Mouse (Mus musculus) mesoderm, embryonic 11.5 days (tissue): Measurements from ENCODE around the gene Fbxl20.
"Not testable (repeated sequence)": the region's sequence is repeated elsewhere in the genome, so short reads cannot be mapped to it uniquely, and the experiment has no call there.

Experiments
- DNase-seq: peaks from one replicate; pipeline ENCODE4 v3.0.0-alpha.2; 2012; ENCODE audit warnings: low read depth, low spot score

Fbxl20 gene

GRCm38 (mm10) chr11:98149786-98150624 is at the start of gene Fbxl20:
TSS of gene Fbxl20 (minus strand) at chr11:98150403.
- DNase-seq, result peak; percentile 97

DNA sequence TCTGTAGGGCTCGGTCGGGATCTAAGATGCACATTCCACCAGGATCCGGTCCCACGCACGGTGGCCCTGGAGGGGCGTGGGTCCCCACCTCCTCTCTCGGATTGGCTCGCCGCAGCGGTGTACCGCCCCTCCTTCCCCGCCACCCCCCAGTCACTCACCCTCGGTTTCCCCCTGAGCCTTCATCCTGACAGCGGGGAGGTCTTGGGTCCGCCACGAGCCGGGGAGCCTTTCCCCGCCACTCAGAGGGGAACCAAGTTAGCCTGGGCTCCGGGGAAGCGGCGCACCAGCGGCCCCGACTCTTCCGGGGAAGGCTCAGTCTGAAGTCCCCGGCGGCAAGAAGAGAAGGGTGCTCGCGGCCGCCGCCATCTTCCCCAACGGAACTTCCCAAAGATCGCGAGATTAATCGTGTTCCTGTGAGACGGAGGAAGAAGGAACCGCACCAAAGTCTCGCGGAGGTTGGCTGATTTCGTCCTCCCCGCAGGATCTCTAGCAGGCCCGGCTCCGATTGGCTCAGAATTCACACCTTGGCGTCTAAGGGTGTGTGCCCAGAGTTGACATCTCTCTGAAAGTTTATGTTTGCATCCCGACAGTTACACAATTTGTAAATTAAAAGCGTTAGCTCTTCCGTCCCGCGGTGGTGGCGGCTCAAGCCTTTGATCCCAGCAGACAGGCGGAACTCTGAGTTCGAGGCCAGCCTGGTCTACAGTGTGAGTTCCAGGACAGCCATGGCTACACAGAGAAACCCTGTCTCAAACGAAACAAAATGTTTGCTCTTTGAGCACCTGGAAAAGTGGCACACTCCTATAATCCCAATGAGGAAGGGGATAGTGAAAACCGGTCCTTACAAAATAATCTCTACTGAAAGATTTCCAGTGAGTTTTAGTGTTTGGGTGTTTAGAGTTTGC is 43.0 kb upstream of the Fbxl20 start, which contains the start of gene Med1:
Gene Med1 (minus strand): TSS at position 393 of the 905 bp plus-strand sequence.
- DNase-seq, result peak; percentile 98

DNA sequence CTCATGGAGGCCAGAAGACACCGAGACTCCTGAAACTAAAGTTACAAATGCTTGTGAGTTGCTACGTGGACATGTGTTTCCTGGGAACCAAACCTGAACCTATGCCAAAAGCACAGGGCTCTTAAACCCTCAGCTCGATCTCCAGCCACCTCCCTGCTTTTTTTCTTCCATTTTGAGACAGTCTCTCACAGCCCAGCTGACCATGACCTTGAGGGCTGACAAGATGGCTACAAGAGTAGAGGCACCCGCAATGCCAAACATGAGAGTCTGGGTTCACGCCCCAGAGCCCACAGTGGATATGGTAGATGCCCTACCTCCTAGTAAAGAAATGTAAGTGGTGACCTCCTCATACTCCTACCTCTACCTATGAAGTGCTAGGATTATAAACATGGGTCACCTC is 40.6 kb upstream of the Fbxl20 start:
- no peak for DNase-seq

DNA sequence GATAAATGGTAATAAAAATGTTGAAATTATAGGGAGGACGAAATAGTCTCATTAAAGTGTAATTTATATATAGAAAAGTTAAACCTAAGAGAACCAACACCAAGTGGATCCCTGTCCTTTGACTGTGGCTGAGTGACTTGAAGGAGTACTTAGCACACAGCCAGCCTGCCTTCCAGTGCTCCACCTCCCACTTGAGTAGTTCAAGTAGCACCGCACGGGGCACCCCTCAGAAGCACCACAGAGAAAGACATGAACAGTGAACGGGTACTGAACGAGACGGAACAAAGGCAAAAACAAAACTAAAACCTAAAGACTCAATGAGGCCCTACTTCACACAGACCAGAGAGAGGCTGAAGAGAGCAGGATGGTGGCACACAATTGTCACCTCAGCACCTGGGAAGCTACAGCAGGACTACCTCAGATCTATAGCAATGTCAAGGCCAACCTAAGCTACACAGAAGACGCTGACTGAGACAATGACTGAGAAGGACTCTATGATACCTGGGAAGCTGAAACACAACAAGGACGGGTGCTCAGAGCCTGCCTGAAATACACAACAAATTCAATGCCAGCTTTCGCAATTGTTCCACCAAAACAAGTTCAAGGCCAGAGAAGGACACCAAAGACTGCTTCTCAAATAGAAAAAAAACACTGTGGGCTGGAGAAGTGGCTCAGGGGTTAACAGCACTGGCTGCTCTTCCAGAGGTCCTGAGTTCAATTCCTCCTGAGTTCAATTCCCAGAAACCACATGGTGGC is 37.6 kb upstream of the Fbxl20 start:
- DNase-seq, result no peak

GRCm38 (mm10) chr11:98182149-98182548 is 31.9 kb upstream of the Fbxl20 start:
- DNase-seq, result not testable (repeated sequence)

DNA sequence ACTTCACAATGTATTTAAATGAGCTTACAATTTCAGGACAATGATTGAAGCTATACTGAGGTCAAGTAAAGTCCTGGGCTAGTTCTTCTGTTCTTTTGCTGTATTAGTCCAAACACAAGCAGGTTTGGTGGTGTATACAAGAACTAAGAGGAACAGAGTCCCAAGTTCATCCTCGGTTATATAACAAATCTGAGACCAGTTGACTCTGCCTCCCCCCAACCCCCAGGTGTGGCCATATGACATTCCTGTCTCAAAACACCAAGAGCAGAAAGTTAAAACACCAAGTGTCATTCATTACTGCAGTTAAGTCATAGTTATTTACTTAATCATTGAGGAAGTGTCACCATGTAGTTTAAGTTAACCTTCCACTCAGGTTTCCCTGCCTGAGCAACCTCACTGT is 18.2 kb upstream of the Fbxl20 start:
- no peak for DNase-seq

- DNase-seq, result no peak
These were observed 4.9 kb upstream of the Fbxl20 start for GRCm38 (mm10) chr11:98155094-98155493.

- no peak for DNase-seq
These were observed 488 bp upstream of the Fbxl20 start for GRCm38 (mm10) chr11:98150625-98151156.

- peak; percentile 94 for DNase-seq
These were observed 876 bp downstream of the Fbxl20 start for GRCm38 (mm10) chr11:98149304-98149750.

DNA sequence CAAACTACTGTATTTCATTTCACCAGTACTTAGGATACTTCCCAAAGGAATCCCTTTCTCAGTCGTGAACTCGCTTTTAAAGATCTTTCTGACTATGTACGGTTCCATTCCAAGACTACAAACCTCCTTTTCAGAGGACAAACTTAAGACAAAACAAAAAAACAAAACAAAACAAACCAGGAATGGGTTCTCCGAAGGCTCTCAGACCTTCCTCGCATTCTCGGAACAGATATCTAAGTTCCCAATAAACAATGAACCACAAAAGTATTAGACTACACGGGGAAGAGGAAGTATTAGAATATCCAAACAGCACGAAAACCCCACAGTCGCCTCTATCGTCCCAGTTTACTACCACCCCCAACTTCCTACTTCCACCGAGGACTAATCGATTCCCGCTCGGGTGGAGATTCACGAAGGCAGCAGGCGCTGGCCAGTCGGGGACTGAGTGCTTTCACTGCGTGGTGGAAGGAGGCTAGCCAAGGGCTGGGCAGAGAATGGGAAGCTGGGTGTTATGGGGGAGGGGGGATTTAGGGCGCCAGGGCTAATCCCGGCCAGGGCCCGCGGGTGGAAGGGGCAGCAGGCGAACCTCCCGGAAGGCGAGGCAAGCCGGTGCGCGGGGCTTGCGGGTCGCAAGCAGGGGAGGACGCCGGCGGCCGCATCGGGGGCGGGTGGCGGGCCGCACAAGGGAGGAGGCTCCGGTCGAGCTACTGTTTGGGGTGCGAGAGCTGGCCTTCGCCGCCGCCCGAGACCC is 1.5 kb downstream of the Fbxl20 start:
- peak; percentile 50 for DNase-seq

- no peak for DNase-seq
These were observed 4.3 kb downstream of the Fbxl20 start for GRCm38 (mm10) chr11:98145856-98146255.

DNA sequence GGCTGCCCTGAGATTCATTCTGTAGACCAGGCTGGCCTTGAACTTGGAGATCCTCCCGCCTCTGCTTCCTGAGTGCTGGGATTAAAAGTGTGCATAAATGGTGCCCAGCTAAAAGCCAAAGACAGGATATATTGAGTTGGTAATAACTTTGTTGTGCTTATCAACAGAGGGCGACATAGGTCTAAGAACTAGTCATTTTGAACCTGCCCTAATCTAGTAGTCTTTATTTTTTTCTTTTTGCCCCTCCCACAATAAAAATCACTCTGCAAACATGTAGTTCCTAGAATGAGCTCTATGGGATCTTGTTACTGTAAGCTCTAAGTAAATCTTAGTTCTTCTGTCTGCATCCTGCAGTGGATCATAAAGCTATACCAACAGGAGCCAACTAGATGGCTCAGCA is 7.7 kb downstream of the Fbxl20 start:
- DNase-seq, result no peak

DNA sequence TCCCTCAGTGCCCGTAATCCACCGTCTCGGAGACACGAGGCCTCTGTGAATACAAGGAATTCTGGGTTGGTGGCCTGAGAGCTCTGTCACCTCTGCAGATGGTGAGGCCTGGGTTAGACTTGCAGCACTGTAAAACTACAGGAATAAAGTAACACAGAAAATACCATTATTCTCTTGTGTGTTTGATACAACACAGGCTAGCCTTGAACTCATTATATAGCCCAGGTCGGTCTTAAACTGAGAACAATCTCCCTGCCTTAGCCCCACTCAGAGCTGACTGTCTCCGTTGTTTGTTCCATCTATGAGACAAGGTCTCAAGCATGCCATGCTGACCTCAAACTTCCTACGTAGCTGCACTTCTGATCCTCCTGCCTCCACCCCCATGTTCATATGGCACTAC is 11.3 kb downstream of the Fbxl20 start:
- DNase-seq, result no peak

DNA sequence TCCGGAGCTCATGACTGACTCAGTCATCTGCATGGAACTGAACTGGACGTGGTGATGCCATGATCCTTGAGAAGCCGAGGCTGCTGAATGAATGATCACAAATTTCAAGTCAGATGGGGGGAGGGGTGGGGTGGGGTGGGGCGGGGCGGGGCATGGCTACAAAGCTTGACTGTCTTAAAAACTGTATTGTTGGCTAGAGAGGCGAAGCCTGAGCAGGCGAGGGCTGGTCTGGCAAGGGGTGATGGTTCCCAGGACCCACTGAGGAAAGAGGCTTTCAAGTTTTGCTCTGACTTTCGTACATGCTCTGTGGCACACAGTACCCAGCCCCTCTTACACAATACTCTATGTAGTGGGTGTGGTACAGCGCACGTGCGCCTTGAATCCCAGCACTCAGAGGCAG is 12.4 kb downstream of the Fbxl20 start:
- DNase-seq, result no peak

DNA sequence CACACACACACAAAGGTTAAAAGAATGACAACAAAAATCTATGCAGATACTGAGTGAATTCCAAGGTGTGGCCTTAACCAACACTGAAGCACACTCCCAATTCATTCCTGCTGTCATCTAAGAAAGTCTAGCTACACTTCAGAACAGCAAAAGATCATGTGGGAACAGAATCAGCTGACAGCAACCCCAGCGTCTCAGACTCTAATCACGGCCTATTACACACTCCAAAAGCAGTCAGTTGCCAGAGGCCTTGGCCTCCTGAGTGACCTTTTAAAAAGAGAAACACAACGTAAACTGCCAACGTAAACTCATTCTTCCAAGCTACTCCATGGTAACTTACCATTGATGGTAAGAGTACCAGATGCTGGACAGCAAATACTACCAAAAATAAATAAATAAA is 15.3 kb downstream of the Fbxl20 start:
- DNase-seq, result no peak

DNA sequence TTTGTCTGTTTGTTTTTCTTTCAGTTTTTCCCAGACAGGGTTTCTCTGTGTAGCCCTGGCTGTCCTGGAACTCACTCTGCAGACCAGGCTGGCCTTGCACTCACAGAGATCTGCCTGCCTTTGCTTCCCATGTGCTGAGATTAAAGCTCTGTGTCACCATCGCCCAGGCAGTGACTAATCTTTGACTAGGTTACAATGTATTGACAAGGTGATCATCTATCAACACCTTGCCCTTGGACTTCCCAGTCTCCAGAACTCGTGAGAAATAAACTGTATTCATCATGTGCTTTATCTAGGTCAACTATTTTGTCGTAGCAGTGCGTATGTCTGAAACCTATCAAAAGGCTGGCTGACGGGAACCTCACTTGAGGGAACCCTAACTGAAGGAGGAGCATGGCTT is 26.8 kb downstream of the Fbxl20 start:
- no peak for DNase-seq

DNA sequence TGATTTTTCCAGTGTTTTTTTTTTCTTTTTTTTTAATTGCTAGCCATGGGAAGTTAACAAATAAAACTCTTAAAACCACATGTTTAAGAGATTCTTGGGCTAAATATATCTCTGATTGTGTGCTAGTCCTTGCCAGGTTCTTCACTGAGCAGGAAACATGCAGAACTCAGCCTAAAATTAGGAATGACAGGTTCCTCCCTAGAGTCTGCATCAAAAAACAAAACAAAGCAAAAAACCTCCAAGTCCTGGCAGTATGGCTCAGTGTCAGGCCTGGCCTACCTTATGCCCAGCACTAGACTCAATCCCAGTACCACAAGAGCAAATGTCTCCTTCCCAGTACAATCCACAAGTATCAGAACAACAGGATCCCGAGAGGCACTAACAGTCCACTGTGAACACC is 35.8 kb downstream of the Fbxl20 start:
- no peak for DNase-seq

DNA sequence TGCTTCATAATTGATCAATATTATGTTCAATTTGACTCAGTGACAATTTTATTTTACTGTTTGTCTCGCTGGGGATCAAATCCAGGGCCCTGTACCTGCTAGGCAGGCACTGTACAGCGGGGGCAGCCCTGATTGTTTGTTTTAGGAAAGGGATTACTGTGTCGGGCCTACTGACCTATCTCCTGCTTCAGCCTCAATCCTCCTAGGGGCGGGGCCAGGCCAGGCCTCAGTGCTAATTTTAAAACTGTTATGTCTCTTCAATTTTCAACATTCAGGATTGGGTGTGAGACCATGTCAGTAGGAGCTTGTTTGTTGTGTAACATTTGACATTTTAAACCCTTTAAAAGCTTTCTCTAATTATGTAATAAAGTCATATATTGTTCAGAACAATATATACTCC is 36.7 kb downstream of the Fbxl20 start:
- no peak for DNase-seq

- no peak for DNase-seq
These were observed 40.5 kb downstream of the Fbxl20 start for GRCm38 (mm10) chr11:98109706-98110105.

GRCm38 (mm10) chr11:98101332-98101731 is 48.9 kb downstream of the Fbxl20 start:
- DNase-seq, result no peak

- DNase-seq, result no peak
These were observed 59.6 kb downstream of the Fbxl20 start for GRCm38 (mm10) chr11:98090583-98090982.
